Mouse (Mus musculus) liver, embryonic 14.5 days (tissue): ENCODE measurements around the gene Hacl1.

Source experiments
- CTCF ChIP-seq: IDR thresholded peaks from 2 replicates; pipeline ENCODE4 v1.5.1; 2016; ENCODE audit warnings: antibody characterized with exemption, low read depth, control low read depth
- EP300 ChIP-seq: IDR thresholded peaks from 2 replicates; pipeline ENCODE4 v1.6.1; 2016; ENCODE audit warnings: antibody characterized with exemption, low read depth

DNA sequence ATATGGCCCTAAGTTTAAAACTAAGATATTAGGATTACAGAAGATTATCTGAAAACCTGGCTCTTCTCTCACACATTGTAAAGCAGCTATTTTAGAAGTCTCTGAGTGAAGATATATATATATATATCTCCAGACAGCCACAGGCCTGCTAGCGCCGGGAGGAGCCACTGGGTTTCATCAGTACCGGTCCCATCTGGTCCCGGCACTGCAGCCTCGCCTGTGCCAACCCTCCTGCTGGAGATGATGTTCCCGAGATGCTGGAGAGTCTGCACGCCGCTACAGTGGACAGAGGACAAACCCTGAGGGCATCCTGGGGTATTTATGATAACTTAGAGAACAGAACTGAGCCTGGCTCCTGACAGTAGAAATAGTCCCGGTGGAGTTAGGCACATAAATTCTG lies 23.9 kb downstream of the Hacl1 start:
- no peak for TF ChIP-seq CTCF
- no peak for TF ChIP-seq EP300
